Mouse (Mus musculus) small intestine, adult 10 weeks (tissue): ENCODE results near the gene Ttc29. TPM values are rescaled to one million over a fixed set of nuclear protein-coding genes. Genes with fewer than 3 reads are reported as not detected.

Experiments used
- polyA plus RNA-seq: library from polyadenylated mRNA; stranded (reverse); fragments of 350-450 nt; fragmentation: Illumina TruSeq; extraction: RNeasy Lipid Tissue Mini Kit (QIAGEN cat#74804); gene quantifications from one replicate; pipeline ENCODE4 v1.2.3, GENCODE M21; 2014; ENCODE audit warnings: low replicate concordance

The Ttc29 gene
- not detected for polyA plus RNA-seq

DNA sequence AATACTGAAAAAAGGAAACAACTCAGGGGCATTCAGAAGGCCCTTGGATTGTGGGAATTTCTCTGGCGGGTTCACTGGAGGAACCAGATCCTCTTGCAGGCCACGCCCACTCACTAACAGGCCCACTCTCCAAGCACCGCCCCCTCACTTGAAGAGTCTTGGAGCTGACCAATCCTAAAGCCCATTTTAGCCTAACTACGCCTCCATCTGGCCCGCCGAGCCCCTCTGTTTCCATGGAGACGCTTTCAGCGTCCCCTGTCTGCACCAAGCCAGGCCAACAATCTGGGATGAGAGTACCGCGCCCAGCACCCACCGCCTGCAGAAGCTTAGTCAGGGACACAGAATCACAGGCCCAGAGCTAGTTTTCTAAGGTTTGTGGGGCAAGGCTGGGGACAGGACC lies at the start of gene Ttc29:
Ttc29 (plus strand) TSS at position 224 of the 400 bp plus-strand sequence.

DNA sequence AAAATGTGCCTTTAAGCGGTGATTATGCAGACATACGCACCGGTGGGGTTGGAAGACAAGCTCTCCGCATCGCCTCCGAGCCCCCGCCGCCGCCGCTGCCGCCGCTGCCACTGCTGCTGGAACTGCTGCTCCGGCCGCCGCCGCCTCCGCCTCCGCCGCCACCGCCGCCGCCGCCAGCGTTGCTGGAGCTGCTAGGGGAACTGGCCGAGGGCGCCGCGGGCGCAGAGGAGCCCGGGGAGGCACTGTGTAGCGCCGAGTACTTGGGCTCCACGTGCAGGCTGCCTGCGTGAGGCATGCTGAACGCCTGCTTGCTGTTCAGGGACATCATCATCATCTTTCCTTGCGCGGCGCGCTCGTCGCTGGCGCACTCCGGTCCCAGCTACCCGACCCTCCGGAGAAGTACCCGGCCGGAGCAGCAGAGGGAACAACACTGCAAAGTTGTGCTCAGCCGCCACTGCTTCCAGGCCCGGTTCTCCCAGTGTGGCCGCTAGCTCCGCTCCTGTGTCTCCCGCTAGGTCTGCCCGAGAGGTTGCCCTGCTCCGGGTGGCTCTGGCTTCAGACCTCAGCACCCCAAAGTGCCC lies 223.1 kb downstream of the Ttc29 start, which contains the start of gene Pou4f2:
Pou4f2 (minus strand) TSS at position 575 of the 581 bp plus-strand sequence.

Other genes with a start within 250 kb of the Ttc29 start
- not detected for gene Pou4f2, start 223.3 kb downstream of the Ttc29 start, polyA plus RNA-seq